Mouse (Mus musculus) large intestine, adult 2 months (tissue): ENCODE measurements around the gene Dkk2. TPM values are rescaled to one million over a fixed set of nuclear protein-coding genes. Genes with fewer than 3 reads are reported as not detected.

ENCODE experiments used
- DNase-seq: peaks from one replicate; pipeline ENCODE4 v3.0.0-alpha.2; 2012; ENCODE audit warnings: low read depth, low spot score
- WGBS: fragments of 180-500 bp; shearing (Covaris S2); methylation state at CpG from one replicate; pipeline ENCODE4 v1.1.7; 2018; 5-methylcytosine and 5-hydroxymethylcytosine counted together
- polyA plus RNA-seq: library from polyadenylated mRNA; depleted of rRNA; stranded (reverse); fragments of >200 nt; gene quantifications from 2 replicates; pipeline ENCODE4 v1.2.3, GENCODE M21; 2012

Gene Dkk2
- polyA plus RNA-seq, 1 experiment = 1.0 TPM

DNA sequence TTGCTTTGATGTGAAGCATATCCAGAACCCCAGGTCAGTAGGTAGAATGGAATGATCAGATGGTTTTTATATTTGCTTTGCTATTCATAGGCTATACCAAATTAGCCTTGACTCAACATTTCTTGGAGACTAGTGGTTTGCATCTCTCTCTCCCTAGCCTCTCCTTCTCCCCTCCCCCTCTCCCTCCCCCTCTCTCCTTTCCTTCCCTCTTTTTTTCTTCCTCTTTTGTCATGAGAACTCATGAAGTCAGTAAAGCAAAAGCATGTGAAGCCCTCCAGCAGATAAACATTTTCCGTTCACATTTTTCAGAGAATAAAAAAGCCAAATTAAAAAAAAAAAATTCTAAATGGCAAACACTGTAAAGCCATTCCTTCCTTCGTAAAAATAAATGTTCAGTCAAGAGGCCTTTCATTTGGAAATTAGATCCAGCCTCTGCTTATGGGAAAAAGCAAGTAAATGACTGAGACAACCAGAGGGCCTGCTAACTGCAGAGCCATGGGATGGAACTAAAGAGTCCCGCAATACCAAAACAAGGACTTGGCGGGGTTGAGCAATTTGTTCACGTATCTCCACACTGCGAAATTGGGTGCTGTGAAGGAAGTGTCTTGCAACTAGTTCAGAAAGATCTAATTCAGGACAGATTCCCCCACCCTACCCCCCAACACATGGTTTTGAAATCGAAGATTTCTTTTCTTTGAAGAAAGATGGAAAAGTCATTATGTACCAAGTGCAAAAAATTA, 30.9 kb downstream of the Dkk2 start:
- 78% methylated on average over 7 of the region's 7 CpGs for WGBS
- no peak for DNase-seq

DNA sequence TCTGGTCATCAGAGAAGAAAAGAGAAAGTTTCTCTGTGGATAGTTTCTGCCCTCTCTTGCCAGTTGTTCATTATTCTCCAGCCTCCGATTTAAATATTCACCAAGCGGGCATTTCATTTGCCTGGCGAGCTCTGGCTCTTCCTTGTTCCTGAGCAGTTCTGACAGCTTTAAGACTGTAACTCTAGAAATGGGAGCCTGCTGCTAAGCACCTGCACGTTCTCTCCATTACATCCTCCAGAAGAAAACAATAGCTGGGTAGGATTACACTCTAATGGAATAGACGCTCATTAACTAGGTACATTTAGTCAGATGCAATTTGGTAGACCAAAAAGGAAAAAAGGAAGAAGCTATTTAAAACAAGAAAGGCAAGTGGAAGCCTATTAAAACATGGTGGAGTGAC, 36.3 kb downstream of the Dkk2 start:
- DNase-seq = no peak

GRCm38 (mm10) chr3:132122581-132122980, 37.5 kb downstream of the Dkk2 start:
- 31% methylated on average over 4 of the region's 4 CpGs for WGBS
- no peak for DNase-seq

More for the DNA sequence above, 36.3 kb downstream of the Dkk2 start:
- 56% methylated on average over 5 of the region's 5 CpGs for WGBS

- WGBS = 78% methylated on average over 8 of the region's 8 CpGs
- no peak for DNase-seq
Observed at GRCm38 (mm10) chr3:132125227-132125740, 40.2 kb downstream of the Dkk2 start.

- DNase-seq = no peak
- 97% methylated on average over 1 of the region's 1 CpGs for WGBS
Observed at GRCm38 (mm10) chr3:132129730-132130274, 44.7 kb downstream of the Dkk2 start.

- 84% methylated on average over 3 of the region's 3 CpGs for WGBS
- DNase-seq = no peak
Observed at GRCm38 (mm10) chr3:132130781-132131180, 45.7 kb downstream of the Dkk2 start.

DNA sequence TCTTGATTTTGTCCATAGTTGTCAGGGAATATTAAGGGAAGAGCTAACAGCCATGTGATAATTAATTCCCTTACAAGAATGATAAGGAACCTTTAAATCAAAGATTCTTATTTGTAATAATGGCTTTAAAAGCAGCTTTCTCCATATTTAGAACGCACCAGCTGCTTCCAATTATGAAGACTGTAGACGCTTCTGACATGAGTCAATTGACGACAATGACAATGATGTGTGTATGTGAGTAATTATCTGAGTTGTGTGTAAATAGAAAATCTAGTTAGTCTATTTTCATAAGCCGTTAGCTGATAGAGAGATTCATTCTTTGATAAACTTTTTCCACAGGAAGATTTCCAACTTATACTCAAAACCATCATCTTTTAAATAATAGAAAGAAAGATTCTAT, 46.8 kb downstream of the Dkk2 start:
- DNase-seq = no peak
- WGBS = 84% methylated on average over 4 of the region's 4 CpGs

- no peak for DNase-seq
- WGBS = 67% methylated on average over 1 of the region's 1 CpGs
Observed at GRCm38 (mm10) chr3:132134502-132134901, 49.4 kb downstream of the Dkk2 start.

- 81% methylated on average over 11 of the region's 11 CpGs for WGBS
- DNase-seq = no peak
Observed at GRCm38 (mm10) chr3:132137802-132138378, 52.8 kb downstream of the Dkk2 start.

GRCm38 (mm10) chr3:132141031-132141430, 55.9 kb downstream of the Dkk2 start:
- WGBS = 70% methylated on average over 4 of the region's 4 CpGs
- no peak for DNase-seq

- no peak for DNase-seq
- 64% methylated on average over 6 of the region's 6 CpGs for WGBS
Observed at GRCm38 (mm10) chr3:132149446-132150025, 64.4 kb downstream of the Dkk2 start.

DNA sequence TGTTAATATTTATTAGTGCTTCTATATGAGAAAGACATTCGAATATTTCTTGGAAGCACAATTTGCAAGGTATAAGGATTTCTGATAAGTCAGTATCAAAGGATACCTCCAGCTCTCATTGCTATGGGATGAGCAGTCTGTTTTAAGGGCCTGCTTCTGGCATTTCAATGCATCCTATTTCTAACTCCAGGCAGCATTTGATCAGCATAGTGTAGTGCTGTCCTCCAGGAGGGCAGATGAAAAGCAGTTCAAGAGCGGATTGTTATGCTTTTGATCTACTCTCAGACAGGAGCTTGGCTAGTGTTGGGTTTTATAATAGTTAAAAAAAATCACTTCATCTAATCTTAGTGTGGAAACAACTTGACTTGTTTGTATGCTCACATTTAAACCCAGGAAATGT, 73.7 kb downstream of the Dkk2 start:
- no peak for DNase-seq
- 86% methylated on average over 2 of the region's 2 CpGs for WGBS

GRCm38 (mm10) chr3:132168911-132169310, 83.8 kb downstream of the Dkk2 start:
- WGBS = 67% methylated on average over 3 of the region's 3 CpGs
- no peak for DNase-seq

DNA sequence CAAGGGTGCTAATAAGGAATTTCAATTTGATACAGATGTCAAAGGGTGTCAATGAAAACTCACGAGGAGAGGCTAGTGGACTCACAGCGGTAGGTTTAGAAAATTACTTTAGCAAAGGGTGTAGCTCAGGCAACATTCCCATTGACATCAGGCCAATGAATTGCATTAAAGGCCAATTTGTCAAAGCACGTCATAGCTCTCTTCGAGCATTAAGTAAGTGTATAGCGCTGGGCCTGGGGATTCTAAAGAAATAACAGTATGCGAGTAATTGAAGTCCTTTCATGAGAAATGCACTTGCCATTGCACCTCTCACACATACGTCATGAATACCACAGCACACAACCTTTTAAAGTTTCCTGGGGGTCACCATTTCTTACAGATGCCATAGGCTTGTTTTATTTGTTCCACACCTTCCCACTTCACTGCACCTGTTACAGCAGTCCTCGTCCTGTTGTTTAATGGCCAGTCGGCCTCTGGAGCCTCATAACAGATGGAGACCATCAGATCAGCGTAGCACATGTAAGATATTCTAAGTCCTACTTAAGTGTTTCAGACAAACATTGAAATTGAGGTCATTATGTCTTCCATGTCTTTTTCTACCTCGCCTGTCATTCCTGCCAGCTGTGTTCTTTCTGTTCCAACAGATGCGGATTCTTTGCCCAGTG, 101.9 kb downstream of the Dkk2 start:
- 81% methylated on average over 12 of the region's 12 CpGs for WGBS
- no peak for DNase-seq

- 58% methylated on average over 4 of the region's 4 CpGs for WGBS
- no peak for DNase-seq
Observed at GRCm38 (mm10) chr3:132201950-132202349, 116.9 kb downstream of the Dkk2 start.

GRCm38 (mm10) chr3:132202665-132203064, 117.6 kb downstream of the Dkk2 start:
- no peak for DNase-seq
- 89% methylated on average over 5 of the region's 5 CpGs for WGBS

DNA sequence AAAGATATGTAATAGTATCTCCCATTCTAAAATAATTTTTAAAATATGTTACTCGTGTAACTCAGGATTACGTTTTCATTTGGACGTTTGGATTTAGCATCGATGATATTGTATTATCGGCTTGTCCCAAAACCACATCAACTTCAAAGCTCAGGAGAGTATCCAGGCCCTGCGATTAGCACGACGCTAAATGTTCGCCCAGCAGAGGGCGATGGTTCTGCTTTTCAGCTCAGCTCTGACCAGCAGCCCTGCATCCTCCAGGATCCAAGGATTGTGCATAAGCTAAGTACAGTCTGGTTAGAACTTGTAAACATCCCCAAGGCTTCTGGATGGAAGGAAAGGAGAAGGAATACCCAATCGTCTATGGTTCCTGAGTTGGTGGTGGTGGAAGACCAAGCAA, 122.4 kb downstream of the Dkk2 start:
- WGBS = 32% methylated on average over 11 of the region's 11 CpGs
- no peak for DNase-seq

DNA sequence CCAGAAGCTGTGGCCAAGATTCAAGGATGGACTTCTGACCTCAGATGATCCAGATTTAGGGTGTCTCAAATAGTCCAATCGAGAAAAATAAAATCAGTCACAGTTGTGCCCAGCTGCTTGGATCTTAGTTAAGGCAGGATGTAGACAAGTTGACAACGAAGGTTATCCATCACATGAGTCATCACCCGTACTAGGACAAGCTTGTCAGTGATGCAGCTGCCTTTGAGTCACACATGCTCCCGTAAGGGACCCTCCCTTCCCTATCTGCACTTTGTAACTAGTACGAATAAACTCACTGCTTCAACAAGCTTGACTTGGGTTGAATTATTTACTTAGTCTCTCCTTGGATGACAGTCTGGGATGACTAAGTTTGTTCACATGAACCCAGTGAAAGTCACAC, 126.2 kb downstream of the Dkk2 start:
- no peak for DNase-seq
- WGBS = 35% methylated on average over 5 of the region's 5 CpGs

- DNase-seq = no peak
- WGBS = 66% methylated on average over 7 of the region's 7 CpGs
Observed at GRCm38 (mm10) chr3:132219977-132220487, 134.9 kb downstream of the Dkk2 start.

- 48% methylated on average over 1 of the region's 1 CpGs for WGBS
Observed at GRCm38 (mm10) chr3:132227622-132228021, 142.5 kb downstream of the Dkk2 start.

More at GRCm38 (mm10) chr3:132227622-132228021, 142.5 kb downstream of the Dkk2 start:
- no peak for DNase-seq
